Mouse (Mus musculus): Measurements from ENCODE around the gene Olfr588-ps1.
"Not testable (repeated sequence)": the region's sequence is repeated elsewhere in the genome, so short reads cannot be mapped to it uniquely, and the experiment has no call there.

The Olfr588-ps1 gene

DNA sequence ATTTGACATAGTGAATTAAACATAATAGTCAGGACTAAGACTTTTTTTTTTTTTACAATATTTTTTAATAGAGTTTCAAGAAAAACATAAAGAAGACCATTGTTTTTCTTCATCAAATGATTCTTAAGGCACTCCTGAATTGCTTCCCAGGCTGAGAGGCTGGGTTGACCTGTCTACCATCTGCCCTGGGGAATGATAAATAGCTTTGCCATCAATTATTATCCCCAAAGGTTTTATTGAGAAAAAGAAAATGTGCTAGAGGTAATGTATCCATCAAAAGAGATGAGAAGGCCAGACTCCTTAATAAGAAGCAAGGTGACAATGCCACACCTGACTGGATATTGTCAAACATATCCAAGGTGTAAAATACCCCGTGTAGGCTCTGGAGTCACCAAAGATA, at the start of gene Olfr588-ps1:
Olfr588-ps1 (plus strand) TSS at position 301 of the 400 bp plus-strand sequence.
- DNase-seq (ENCODE audit: low read depth, low spot score) = no peak

- DNase-seq (ENCODE audit: low read depth, low spot score) = no peak
Measured at GRCm38 (mm10) chr7:103097420-103097819, 43.3 kb upstream of the Olfr588-ps1 start, which contains the start of gene Olfr585. TSS of gene Olfr585 (plus strand) at chr7:103097720.

GRCm38 (mm10) chr7:103119406-103119805, 21.3 kb upstream of the Olfr588-ps1 start:
- no peak for DNase-seq (ENCODE audit: low read depth, low spot score)

DNA sequence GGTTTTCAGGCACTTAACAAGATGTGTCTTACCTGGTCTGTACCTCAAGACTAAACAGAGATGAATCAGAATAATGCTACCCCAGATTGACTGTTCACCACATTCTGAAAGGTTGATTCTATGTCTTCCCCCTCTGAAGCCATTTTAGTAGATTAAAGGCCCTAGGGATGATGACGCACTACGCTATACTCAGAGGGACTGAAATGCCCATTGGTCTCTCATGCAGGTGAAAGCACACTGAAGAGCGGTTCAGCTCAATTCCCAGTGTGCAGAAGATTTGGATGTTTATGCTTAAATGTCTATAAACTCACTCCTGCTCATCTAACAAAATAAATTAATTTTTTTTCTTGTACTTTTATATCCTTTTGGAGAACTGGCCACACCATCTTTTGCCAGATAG, 15.1 kb upstream of the Olfr588-ps1 start, which contains the start of gene Olfr586:
Olfr586 (minus strand) TSS at position 101 of the 400 bp plus-strand sequence.
- DNase-seq (ENCODE audit: low read depth, low spot score) = no peak

- DNase-seq (ENCODE audit: low read depth, low spot score) = no peak
Measured at GRCm38 (mm10) chr7:103156256-103156655, 15.6 kb downstream of the Olfr588-ps1 start, which contains the start of gene Olfr589. TSS of gene Olfr589 (minus strand) at chr7:103156356.

DNA sequence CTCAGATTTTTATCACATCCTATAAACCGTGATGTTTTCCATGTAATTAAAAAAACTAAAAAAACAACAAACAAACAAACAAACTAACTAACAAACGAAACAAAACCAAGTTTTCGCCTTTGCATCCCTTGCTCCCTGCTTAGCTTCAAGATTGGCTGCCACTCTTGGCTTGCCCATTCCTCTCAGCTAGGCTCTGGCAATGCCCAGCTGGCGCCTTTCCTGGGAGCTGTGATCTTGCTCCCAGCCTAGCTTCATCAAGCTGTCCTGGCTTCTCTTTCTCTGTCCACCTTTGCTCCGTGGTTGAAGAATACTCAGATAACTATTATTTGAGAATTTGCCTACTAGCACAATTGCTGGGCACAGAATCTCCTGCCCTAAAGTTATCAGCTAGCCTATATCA, 29.0 kb downstream of the Olfr588-ps1 start:
- no peak for DNase-seq (ENCODE audit: low read depth, low spot score)

- no peak for DNase-seq (ENCODE audit: low read depth, low spot score)
Measured at GRCm38 (mm10) chr7:103178240-103178639, 37.6 kb downstream of the Olfr588-ps1 start, which contains the start of gene Olfr591. TSS of gene Olfr591 (minus strand) at chr7:103178340.

GRCm38 (mm10) chr7:103184503-103184902, 43.8 kb downstream of the Olfr588-ps1 start, which contains the start of gene Olfr592:
TSS of gene Olfr592 (plus strand) at chr7:103184803.
- not testable (repeated sequence) for DNase-seq (ENCODE audit: low read depth, low spot score)

Data from brain, embryonic 18.5 days (tissue).